7 mouse cellular contexts compared by ENCODE assay signal in the genomic region with DNA sequence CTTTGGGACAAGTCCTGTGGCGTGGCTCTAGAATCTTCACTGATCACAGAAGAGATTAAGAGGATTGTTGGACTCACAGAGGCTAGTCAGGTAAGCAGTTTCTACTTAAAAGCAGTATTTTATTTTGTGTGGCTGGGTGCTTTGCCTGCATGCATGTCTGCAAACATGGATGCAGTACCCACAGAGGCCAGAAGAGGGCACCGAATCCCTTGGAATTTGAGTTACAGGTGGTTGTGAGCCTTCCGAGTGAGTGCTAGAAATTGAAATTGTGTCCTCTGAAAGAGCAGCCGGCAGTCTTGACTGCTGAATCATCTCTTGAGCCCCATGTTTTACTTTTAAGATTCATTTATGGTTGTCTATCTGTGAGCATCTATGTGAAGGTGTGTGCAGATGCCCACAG. TPM values are rescaled to one million over a fixed set of nuclear protein-coding genes. Genes with fewer than 3 reads are reported as not detected.
A peak's percentile ranks its signal among the peaks of the same experiment; 100 is the strongest.
DNase-seq lines count a peak whose midpoint lies in the region; ATAC-seq and TF ChIP-seq lines count a peak whose summit lies in the region.

No protein-coding gene starts in this region.

- peaks cover 2% of the 10 kb centered on the region; the same call in 1 of the 2 replicates for H3K4me1 ChIP-seq in kidney, adult 2 months (ENCODE audit: control insufficient read depth, insufficient read depth, low read length)
- H3K4me1 ChIP-seq in kidney, embryonic 15.5 days, result peaks cover 9% of the 10 kb centered on the region
- no peaks in the 10 kb centered on the region for H3K4me1 ChIP-seq in ES-Bruce4 (ENCODE audit: control insufficient read depth, insufficient read depth, low read length)
- H3K4me1 ChIP-seq in liver, embryonic 14.5 days (replicated peaks; ENCODE audit: control insufficient read depth in 2 of 2, insufficient read depth in 2 of 2, low read length in 1 of 2), result peaks cover 12 to 25% of the 10 kb centered on the region in 2 experiments

- ATAC-seq in kidney, embryonic 15.5 days (replicated peaks; ENCODE audit: low FRiP score), result no peak
- ATAC-seq in liver, embryonic 14.5 days (ENCODE audit: insufficient read depth), result no peak

- no peak overlapping the region for H3K9ac ChIP-seq in kidney, embryonic 15.5 days
- H3K9ac ChIP-seq in ES-Bruce4 (ENCODE audit: low read depth, poor library complexity, severe bottlenecking), result no peak overlapping the region
- H3K9ac ChIP-seq in liver, embryonic 14.5 days (replicated peaks), result no peak overlapping the region

- WGBS in kidney, adult 2 months, result 75% methylated on average over 4 of the region's 4 CpGs
- WGBS in kidney, embryonic 15.5 days, result 68% methylated on average over 4 of the region's 4 CpGs
- WGBS in liver, embryonic 14.5 days (ENCODE audit: insufficient replicate concordance), result 41% methylated on average over 4 of the region's 4 CpGs

- no peak for TF ChIP-seq POLR2A in kidney, adult 2 months (IDR thresholded peaks at IDR 0.05; ENCODE audit: low read depth, low read length)
- TF ChIP-seq POLR2A in ES-Bruce4 (IDR thresholded peaks at IDR 0.05; ENCODE audit: insufficient read depth, low read length), result no peak

- no peaks in the 10 kb centered on the region for H3K27me3 ChIP-seq in kidney, adult 2 months (replicated peaks; ENCODE audit: control insufficient read depth, insufficient read depth, low read length)
- no peaks in the 10 kb centered on the region for H3K27me3 ChIP-seq in kidney, embryonic 15.5 days
- no peaks in the 10 kb centered on the region for H3K27me3 ChIP-seq in ES-Bruce4 (ENCODE audit: control insufficient read depth, insufficient read depth, low read length, poor library complexity, severe bottlenecking)
- H3K27me3 ChIP-seq in liver, embryonic 14.5 days (ENCODE audit: control insufficient read depth, insufficient read depth, low read length), result no peaks in the 10 kb centered on the region

- peak; percentile 75 for DNase-seq in kidney, adult 2 months
- peak; percentile 33 for DNase-seq in adrenal gland, adult 2 months
- DNase-seq in forelimb bud, embryonic 11.5 days (ENCODE audit: low read depth, low spot score), result peak; percentile 51
- peak; percentile 42 to 60 (median 45) for DNase-seq in liver, embryonic 14.5 days (ENCODE audit: low read depth in 3 of 3, low spot score in 3 of 3)
- peak; percentile 74 for DNase-seq in right cerebral cortex, postnatal 4 days

- peak; percentile 74 for TF ChIP-seq CTCF in kidney, adult 2 months (conservative IDR thresholded peaks at IDR 0.05; ENCODE audit: insufficient read depth, insufficient read length, low read depth, low read length)
- peak; percentile 72 for TF ChIP-seq CTCF in ES-Bruce4 (IDR thresholded peaks at IDR 0.05; ENCODE audit: low read depth, low read length)
- peak; percentile 88 for TF ChIP-seq CTCF in liver, embryonic 14.5 days (IDR thresholded peaks at IDR 0.05; ENCODE audit: low read depth)

- H3K9me3 ChIP-seq in kidney, embryonic 15.5 days (replicated peaks), result 0 out of 2 replicates have a peak, but pooled peaks cover 3% of the 10 kb centered on the region
- no peaks in the 10 kb centered on the region for H3K9me3 ChIP-seq in ES-Bruce4 (replicated peaks; ENCODE audit: control insufficient read depth, insufficient read depth, low read length, poor library complexity, severe bottlenecking)
- H3K9me3 ChIP-seq in liver, embryonic 14.5 days (ENCODE audit: control insufficient read depth, low read length), result no peaks in the 10 kb centered on the region

- no peak overlapping the region for H3K4me3 ChIP-seq in kidney, adult 2 months (ENCODE audit: insufficient read depth, low read depth, low read length)
- no peak overlapping the region for H3K4me3 ChIP-seq in kidney, embryonic 15.5 days (replicated peaks)
- no peak overlapping the region for H3K4me3 ChIP-seq in ES-Bruce4 (ENCODE audit: low read depth, low read length)
- H3K4me3 ChIP-seq in liver, embryonic 14.5 days (ENCODE audit: insufficient read depth in 1 of 2, low read depth in 2 of 2, low read length in 2 of 2), result no peak overlapping the region

- H3K4me2 ChIP-seq in kidney, embryonic 15.5 days, result no peak overlapping the region
- no peak overlapping the region for H3K4me2 ChIP-seq in liver, embryonic 14.5 days (ENCODE audit: low read depth)

- peaks cover 2% of the 10 kb centered on the region for H3K36me3 ChIP-seq in kidney, adult 2 months (ENCODE audit: control insufficient read depth, insufficient read depth, low read length)
- peaks cover 51% of the 10 kb centered on the region for H3K36me3 ChIP-seq in kidney, embryonic 15.5 days
- no peaks in the 10 kb centered on the region for H3K36me3 ChIP-seq in ES-Bruce4 (ENCODE audit: control insufficient read depth, insufficient read depth, low read length, poor library complexity, severe bottlenecking)
- peaks cover 4% of the 10 kb centered on the region for H3K36me3 ChIP-seq in liver, embryonic 14.5 days (replicated peaks; ENCODE audit: control insufficient read depth, insufficient read depth, low read depth)

- peak overlapping the region; percentile 0; the same call in 1 of the 2 replicates for H3K27ac ChIP-seq in kidney, adult 2 months (ENCODE audit: insufficient read depth, low read depth, low read length)
- no peak overlapping the region for H3K27ac ChIP-seq in kidney, embryonic 15.5 days
- no peak overlapping the region for H3K27ac ChIP-seq in ES-Bruce4 (ENCODE audit: insufficient read depth, low read length)
- H3K27ac ChIP-seq in liver, embryonic 14.5 days, result no peak overlapping the region

- TF ChIP-seq EP300 in ES-Bruce4 (IDR thresholded peaks at IDR 0.05; ENCODE audit: insufficient read depth, low read depth, low read length), result no peak
- TF ChIP-seq EP300 in liver, embryonic 14.5 days (IDR thresholded peaks at IDR 0.05; ENCODE audit: low read depth), result no peak

RNA-seq across cellular contexts. Expression of a gene that starts 18.3 kb away (rescaled TPM):
- polyA plus RNA-seq in kidney, adult 2 months (2012; rRNA removed), result 0.41 and 0.88 TPM in 2 replicates
- 0.36 and 0.45 TPM in 2 replicates for polyA plus RNA-seq in kidney, embryonic 15.5 days (2015; fragmentation: Nextera tagmentation; extraction: Ambion mirVana)
- not detected in 2 replicates for polyA plus RNA-seq in ES-Bruce4 (2011; ENCODE audit: insufficient read depth, insufficient read length, low read depth, missing spikeins)
- under 1 TPM; 0.14 to 0.38 TPM for total RNA-seq in adrenal gland, adult 2 months (2021)
- polyA plus RNA-seq in adrenal gland, adult 2 months (2012; rRNA removed), result 0.42 and 0.48 TPM in 2 replicates
- polyA plus RNA-seq in liver, embryonic 14.5 days (2012; rRNA removed), result 0.04 TPM in 2 replicates
- 0.09 and 0.10 TPM in 2 replicates for polyA plus RNA-seq in liver, embryonic 14.5 days (2014; fragmentation: Nextera tagmentation; extraction: Ambion mirVana)
